ENCODE assay signal across 8 mouse cellular contexts in the genomic region with DNA sequence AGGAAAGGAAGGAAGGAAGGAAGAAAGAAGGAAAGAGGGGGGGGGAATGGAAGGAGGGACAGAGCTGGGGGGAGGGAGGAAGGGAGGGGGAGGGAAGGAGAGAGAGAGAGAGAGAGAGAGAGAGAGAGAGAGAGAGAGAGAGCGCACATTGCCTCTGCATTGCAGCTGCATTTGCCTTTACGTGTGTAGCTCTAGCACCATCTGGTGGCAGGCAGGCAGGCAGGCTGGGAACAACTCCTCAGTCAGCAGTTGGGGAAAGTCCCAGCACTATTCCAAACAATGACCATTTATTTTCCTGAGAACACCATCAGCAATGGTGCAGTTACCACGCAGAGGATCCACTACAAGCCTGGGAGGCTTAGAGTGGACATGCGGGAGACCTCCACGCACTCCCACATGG.
DNase-seq lines count a peak whose midpoint lies in the region; TF ChIP-seq lines count a peak whose summit lies in the region.

No protein-coding gene starts in this region.

- TF ChIP-seq RAD21 in MEL (IDR thresholded peaks at IDR 0.05; ENCODE audit: low read depth, low read length), result peak; percentile 81

- intact Hi-C loops in heart, postnatal 14 days (cut with DNase I), result loop anchor here (1.0 to 5.0 kb wide), 3 partner anchors 186 to 416 kb away; no protein-coding TSS in a partner anchor

- peaks cover 6% of the 10 kb centered on the region in 2 experiments; a peak in 3 of 4 replicates for H3K4me1 ChIP-seq in MEL (ENCODE audit: control insufficient read depth in 1 of 2, insufficient read depth in 2 of 2, low read length in 2 of 2)
- no peaks in the 10 kb centered on the region for H3K4me1 ChIP-seq in bone marrow macrophage, adult 2 months (ENCODE audit: control insufficient read depth, insufficient read depth, low read length)
- H3K4me1 ChIP-seq in embryonic fibroblast, embryonic 13.5 days (ENCODE audit: control insufficient read depth, insufficient read depth, low read length), result 0 out of 2 replicates have a peak, but pooled peaks cover 2% of the 10 kb centered on the region

- no peak overlapping the region for H3K4me3 ChIP-seq in MEL (ENCODE audit: control insufficient read depth in 1 of 2, insufficient read depth in 1 of 2, low read depth in 2 of 2, low read length in 2 of 2)
- no peak overlapping the region for H3K4me3 ChIP-seq in bone marrow macrophage, adult 2 months (ENCODE audit: insufficient read depth, low read length)
- no peak overlapping the region for H3K4me3 ChIP-seq in embryonic fibroblast, embryonic 13.5 days (ENCODE audit: insufficient read depth, low read length)

- no peak overlapping the region for H3K27ac ChIP-seq in MEL (ENCODE audit: control insufficient read depth, low read depth, low read length)
- H3K27ac ChIP-seq in bone marrow macrophage, adult 2 months (ENCODE audit: insufficient read depth, low read depth, low read length), result no peak overlapping the region
- H3K27ac ChIP-seq in embryonic fibroblast, embryonic 13.5 days (ENCODE audit: insufficient read depth, low read length), result no peak overlapping the region

- H3K36me3 ChIP-seq in MEL (ENCODE audit: control insufficient read depth in 1 of 2, insufficient read depth in 2 of 2, low read length in 2 of 2), result peaks cover 0 to 15% of the 10 kb centered on the region in 2 experiments; a peak in 3 of 4 replicates

- H3K9me3 ChIP-seq in MEL (replicated peaks; ENCODE audit: insufficient read depth, low read length), result no peaks in the 10 kb centered on the region

- DNase-seq in MEL (ENCODE audit: low read depth, low spot score), result peak; percentile 80
- DNase-seq in heart, postnatal 14 days, result peak; percentile 70 to 81
- DNase-seq in layer of hippocampus, adult 8-10 months (ENCODE audit: low spot score in 2 of 2), result peak; percentile 19 to 59
- peak; percentile 74 for DNase-seq in lung, postnatal 10 days
- peak; percentile 56 for DNase-seq in retina, postnatal 7 days (ENCODE audit: low read depth, low spot score)
- DNase-seq in yolk sac, embryonic 10.5 days (ENCODE audit: low spot score), result peak; percentile 31

- H3K27me3 ChIP-seq in MEL (ENCODE audit: control insufficient read depth in 1 of 2, insufficient read depth in 2 of 2, low read length in 2 of 2), result no peaks in the 10 kb centered on the region

- no peak for TF ChIP-seq EP300 in MEL (IDR thresholded peaks at IDR 0.05; ENCODE audit: low read depth in 1 of 2, low read length in 2 of 2)

- no peak for TF ChIP-seq POLR2A in MEL (IDR thresholded peaks at IDR 0.05; ENCODE audit: control insufficient read depth in 1 of 2, insufficient read depth in 1 of 2, low read depth in 1 of 2, low read length in 2 of 2, poor library complexity in 1 of 2)
- TF ChIP-seq POLR2A in bone marrow macrophage, adult 2 months (IDR thresholded peaks at IDR 0.05; ENCODE audit: borderline replicate concordance, low read depth, low read length), result no peak
- TF ChIP-seq POLR2A in embryonic fibroblast, embryonic 13.5 days (IDR thresholded peaks at IDR 0.05; ENCODE audit: low read depth, low read length), result no peak

- peak; percentile 80 to 97 (median 91) for TF ChIP-seq CTCF in MEL (IDR thresholded peaks at IDR 0.05 in 2 of 3, conservative IDR thresholded peaks at IDR 0.05 in 1 of 3; ENCODE audit: control insufficient read depth in 1 of 3, insufficient read depth in 1 of 3, low read depth in 2 of 3, low read length in 3 of 3, poor library complexity in 1 of 3, severe bottlenecking in 1 of 3)
- peak; percentile 82 for TF ChIP-seq CTCF in bone marrow macrophage, adult 2 months (IDR thresholded peaks at IDR 0.05; ENCODE audit: low read depth, low read length)
- TF ChIP-seq CTCF in embryonic fibroblast, embryonic 13.5 days (IDR thresholded peaks at IDR 0.05; ENCODE audit: borderline replicate concordance, insufficient read depth, low read length), result peak; percentile 99

- no peak overlapping the region for H3K9ac ChIP-seq in MEL (ENCODE audit: control insufficient read depth, low read depth, low read length, poor library complexity, severe bottlenecking)

- peaks cover 4% of the 10 kb centered on the region; the same call in 1 of the 2 replicates for H3K79me2 ChIP-seq in MEL (ENCODE audit: control insufficient read depth, insufficient read depth, low read length, poor library complexity)

TF ChIP-seq in MEL, 35 proteins besides CTCF, POLR2A, EP300 and RAD21:
- TF ChIP-seq UBTF (IDR thresholded peaks at IDR 0.05; ENCODE audit: borderline replicate concordance, insufficient read depth, low read depth, low read length) (no peak), JUND (IDR thresholded peaks at IDR 0.05; ENCODE audit: low read depth, low read length) (peak; percentile 97), ETS1 (IDR thresholded peaks at IDR 0.05; ENCODE audit: low read depth, low read length) (no peak), USF2 (IDR thresholded peaks at IDR 0.05; ENCODE audit: borderline replicate concordance in 1 of 2, insufficient read depth in 1 of 2, low read depth in 1 of 2, low read length in 2 of 2) (no peak), MAFK (IDR thresholded peaks at IDR 0.05; ENCODE audit: borderline replicate concordance, low read depth, low read length) (no peak), CHD1 (IDR thresholded peaks at IDR 0.05; ENCODE audit: low read depth, low read length) (no peak), KAT2A (conservative IDR thresholded peaks at IDR 0.05; ENCODE audit: low read depth, low read length) (no peak), SMC3 (IDR thresholded peaks at IDR 0.05; ENCODE audit: low read depth, low read length) (peak; percentile 85), ZC3H11A (IDR thresholded peaks at IDR 0.05; ENCODE audit: low read depth, low read length) (peak; percentile 92), USF1 (IDR thresholded peaks at IDR 0.05; ENCODE audit: low read depth, low read length) (no peak)
